Mouse (Mus musculus): ENCODE data around the gene Dnaic2.

The Dnaic2 gene

DNA sequence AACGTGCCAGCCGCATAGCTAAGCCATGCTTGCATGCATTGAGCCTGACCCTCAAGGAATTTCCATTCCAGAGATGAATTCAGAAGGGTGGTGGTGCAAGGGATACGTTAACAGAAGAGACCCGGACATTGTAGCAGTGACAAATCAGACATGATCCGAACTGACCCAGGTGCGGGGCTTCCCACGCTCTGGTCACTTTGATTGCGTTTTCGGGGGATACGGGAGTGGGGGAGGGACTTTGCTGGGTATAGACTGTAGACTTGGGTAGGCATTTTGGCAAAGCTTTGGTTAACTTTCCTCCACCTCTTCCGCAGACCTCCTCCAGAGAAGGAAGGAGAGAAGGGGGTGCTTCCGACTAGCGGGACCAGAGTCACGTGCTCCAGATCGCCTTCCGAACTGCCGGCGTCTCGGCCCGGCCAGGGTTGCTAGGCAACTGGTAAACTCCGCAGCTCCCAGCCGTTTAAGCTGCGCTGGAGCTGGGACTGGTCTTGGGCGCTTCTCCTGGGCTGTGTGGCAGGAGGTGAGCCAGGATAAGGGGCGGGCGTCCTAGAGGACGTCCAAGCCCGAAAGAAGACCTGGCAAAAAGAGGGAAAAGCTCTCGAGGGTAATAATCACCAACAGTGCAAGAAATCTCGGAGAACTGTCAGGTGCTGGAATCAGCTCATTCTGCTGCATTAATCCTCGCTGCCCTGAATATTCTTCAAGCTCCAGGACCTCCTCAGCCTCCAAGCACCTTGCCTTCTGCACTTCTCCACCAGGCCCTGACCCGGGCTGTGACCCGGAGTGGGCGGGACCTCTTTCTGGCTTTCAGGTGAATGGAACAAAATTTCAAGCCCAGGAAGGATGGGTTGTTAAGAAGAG lies at the start of gene Dnaic2:
Dnaic2 (plus strand) TSS at position 444 of the 861 bp plus-strand sequence.
- peak; percentile 32 to 46 for DNase-seq (ENCODE audit: low spot score in 2 of 2)

DNA sequence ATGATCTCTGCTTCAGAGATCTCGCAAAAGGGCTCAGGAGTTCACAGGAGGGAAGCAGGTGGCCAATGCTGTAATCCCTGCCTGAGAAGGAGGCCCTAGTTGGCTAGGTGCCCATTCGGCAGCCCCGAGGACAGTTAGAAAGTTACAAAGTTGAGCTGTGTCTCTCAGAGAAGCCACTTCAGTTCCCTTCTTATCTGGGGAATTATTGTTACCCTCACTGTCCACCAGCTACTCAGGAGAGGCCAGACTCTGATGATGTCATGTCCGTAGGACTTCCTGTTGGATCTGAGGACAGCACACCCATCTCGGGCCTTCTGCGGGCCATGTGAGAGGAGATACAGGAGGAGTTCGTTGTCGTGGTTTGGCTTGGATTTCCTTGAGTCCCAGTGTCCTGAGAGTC lies 47.6 kb upstream of the Dnaic2 start:
- no peak for DNase-seq (ENCODE audit: low spot score in 2 of 2)

DNA sequence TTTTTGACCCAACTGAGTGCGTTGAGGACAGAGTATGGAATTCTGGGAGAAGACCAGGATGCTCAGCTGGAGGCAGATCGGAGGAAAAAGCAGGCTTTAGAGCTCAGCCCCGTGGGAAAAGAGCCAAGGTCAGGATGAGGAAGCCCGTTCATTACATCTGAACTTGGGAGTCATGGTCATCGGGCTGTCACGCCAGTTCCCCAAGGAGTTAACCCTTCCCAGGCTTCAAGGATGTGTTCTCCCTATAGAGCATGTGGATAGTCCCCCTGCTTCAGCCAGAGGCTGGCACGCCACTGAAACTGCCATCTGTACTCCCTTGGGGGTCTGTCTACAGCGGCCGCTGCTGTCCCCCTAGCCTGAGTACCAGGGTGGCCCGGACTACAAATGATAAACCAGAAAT lies 46.9 kb upstream of the Dnaic2 start:
- no peak for DNase-seq (ENCODE audit: low spot score in 2 of 2)

DNA sequence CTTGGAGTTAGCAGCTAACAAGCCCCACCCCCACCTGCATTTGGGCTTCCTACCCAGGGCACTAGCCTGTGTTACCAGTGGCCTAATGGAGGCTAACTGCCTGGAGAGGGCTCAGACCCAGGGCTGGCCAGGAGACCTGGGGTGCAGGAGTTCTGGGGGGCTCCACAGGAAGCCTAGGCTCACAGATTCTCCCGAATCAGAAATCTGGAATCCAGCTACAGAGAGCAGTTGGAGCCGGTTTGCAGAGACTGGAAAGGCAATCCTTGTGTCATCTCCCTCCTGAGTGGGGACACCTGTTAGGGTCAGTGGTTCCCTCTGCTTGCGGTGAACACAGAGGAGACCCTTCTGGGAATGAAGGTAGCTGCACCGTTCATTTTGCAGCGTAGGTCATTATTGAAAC lies 46.2 kb upstream of the Dnaic2 start:
- DNase-seq (ENCODE audit: low spot score in 2 of 2) = no peak

DNA sequence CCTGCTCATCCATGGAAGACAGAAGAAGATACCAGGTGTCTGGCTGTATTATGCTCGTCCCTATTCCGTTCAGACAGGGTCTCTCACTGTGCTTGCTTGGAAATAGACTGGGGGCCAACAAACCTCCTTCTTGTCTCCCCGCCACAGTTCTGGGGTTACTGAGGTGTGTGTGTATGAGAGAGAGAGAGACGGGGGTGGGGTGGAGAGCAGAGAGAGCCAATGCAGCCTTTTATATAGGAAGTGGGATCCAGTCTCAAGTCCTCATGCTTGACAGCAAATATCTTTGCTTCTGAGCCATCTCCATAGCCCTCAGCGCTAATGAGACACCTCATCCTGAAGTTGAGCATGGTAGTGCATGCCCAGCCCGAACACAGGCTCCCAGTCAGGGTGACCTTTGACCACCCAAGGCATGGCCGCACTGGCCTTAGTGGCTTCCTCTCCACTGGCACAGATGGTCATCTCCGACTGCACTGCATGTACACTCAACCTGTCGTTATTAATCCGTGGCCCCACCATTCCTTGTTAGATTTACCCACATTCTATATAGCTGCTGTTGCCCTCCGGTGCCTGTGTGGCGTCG lies 44.8 kb upstream of the Dnaic2 start:
- no peak for DNase-seq (ENCODE audit: low spot score in 2 of 2)

DNA sequence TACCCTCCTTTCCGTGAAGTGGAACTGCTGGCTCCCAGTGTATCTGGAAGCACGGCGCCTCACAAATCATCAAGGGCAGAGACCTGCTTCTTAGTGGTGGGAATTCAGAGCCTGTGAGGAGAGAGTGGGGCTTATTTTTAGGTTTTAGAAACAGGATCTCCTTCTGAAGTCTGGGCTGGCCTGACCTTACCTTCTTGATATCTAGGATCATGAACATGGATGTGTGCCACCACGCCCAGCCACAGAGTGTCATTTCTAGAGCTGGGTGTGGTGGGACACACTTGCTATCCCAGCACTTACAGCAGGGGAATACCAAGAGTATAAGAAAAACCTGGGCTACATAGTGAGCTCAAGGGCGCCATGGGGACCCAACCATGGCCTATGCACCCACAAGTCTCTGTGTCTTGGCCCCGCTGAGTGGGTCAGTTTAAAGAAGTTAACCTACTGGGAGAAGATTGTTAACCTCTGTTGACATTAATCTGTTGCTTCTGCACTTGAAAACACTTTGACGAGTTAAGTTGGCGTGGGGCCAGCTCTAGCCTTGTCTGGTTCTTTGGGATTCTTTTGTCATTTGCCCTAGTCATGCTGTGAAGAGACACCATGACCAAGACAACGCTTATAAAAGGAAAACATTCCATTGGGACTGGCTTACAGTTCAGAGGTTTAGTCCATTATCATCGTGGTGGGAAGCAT lies 44.0 kb upstream of the Dnaic2 start:
- no peak for DNase-seq (ENCODE audit: low spot score in 2 of 2)

DNA sequence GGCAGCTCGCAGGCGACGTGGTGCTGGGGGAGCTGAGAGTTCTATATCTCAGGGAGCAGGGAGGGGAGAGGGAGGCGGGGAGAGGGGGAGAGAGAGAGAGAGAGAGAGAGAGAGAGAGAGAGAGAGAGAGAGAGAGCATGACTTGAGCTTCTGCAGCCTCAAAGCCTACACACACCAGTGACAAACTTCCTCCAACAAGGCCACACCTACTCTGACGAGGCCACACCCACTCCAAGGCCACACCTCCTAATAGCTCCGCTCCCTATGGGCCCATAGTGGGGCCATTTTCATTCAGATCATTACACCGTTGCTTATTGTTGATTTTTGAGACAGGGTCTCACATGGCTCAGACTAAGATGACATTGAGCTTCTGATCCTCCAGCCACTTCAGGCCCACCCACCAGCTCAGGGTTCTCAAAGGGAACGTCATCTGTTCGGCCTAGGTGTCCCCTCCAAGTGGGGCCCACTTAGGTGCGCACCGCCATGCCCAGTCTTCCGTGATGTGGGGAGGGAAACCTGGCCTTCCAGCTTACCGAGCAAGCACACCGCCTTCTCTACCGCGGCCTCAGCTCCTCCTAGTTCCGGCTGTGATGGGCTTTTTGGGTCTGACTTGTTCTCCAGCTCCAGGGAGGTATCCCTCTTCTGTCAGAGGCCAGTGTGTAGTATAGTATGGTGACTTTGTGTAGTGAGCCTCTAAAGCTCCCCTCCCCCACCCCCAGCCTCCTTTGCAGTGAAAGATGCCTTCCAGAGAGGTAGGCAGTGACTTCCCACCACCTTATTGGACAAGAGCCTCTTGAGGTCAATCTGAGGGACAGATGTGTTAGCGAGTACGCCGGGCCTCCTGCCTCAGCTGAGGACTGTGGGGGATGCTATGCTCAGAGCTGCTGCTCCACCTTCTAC lies 43.2 kb upstream of the Dnaic2 start:
- DNase-seq (ENCODE audit: low spot score in 2 of 2) = no peak

DNA sequence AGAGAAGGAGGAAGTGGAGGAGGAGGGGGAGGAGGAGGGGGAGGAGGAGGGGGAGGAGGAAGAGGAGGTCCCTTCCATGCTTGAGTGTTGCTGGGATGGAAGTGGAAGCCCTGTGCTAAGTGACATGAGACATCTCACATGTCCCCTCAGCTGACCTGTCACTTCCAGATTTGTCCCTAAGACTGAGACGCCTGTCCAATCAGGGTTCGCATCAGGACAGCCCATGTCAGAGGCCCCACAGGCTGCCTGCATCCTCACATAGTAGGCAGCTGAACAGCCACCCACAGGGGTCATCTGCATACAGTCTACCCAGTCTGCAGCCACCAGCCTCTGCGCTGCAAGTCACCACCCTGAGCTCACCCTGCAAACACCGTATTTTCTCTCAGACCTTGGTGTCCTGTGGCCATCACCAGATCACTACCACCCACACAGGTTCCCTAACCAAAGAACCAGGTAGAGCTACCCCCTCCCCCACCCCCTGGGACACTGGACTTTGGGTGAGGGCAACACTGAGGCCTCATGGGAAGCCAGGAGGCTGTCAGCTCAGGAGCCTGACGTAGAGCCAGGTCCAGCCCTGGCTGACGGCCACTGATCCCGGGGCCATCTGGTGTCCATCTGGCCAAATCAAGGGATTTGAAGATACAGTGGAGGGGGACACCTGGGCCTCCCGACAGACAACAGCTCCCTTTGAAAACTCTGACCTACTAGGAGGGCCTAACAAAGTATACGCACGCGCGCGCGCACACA lies 42.4 kb upstream of the Dnaic2 start:
- DNase-seq (ENCODE audit: low spot score in 2 of 2) = no peak

DNA sequence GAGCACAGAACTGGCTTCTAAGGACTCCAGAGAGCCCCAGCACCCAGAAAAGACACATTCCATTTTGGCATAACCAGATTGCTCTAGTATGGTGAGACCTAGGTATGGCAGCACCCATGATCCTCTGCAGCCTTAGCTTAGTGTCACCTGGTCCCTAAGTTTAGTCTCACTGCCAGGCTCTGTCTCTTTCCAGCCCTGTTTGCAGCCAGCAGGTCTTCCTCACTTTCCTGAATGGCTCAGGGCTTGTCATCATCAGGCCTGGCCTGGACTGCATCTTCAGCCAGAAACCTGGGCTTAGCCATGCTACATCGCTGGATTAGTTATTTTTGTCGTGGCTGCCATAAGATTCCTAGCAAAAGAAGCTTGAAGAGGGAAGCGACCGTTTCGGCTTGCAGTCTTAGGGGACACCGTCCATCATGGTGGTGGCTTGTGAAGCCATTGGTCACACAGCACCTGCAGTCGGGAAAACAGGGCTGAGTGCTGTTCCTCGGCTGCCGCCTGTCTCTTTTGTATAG lies 41.6 kb upstream of the Dnaic2 start:
- DNase-seq (ENCODE audit: low spot score in 2 of 2) = no peak

DNA sequence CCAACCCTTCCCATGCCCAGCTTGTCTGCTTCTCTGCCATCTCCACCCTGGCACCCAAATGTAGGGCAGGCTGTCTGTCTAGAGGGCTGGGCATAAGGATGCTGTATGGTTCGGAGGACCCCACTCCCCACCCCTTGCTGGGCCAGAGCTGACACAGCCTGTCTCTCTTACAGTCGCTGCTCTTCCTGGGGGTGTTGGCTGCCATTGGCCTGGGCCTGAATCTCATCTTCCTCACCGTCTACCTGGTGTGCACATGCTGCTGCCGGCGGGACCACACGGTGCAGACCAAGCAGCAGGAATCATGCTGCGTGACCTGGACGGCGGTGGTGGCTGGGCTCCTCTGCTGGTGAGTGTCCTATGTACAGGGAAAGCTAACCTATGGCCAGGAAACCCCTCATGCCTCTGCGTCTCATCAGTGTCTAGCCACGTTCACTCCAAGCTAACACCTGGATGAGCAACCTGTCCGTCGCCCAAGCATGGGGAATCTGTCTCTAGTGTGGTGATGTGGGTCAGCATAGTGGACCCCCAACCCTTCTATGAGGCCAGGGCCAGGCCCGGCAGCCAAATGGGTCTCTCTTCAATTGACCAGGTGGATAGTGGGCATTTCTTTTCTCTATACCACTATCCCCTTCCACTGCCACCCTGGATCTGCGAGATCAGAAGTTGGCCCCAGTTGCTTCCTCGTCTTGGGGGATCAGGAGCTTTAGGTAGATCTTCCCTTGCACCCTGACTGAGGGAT lies 40.8 kb upstream of the Dnaic2 start:
- DNase-seq (ENCODE audit: low spot score in 2 of 2) = no peak

DNA sequence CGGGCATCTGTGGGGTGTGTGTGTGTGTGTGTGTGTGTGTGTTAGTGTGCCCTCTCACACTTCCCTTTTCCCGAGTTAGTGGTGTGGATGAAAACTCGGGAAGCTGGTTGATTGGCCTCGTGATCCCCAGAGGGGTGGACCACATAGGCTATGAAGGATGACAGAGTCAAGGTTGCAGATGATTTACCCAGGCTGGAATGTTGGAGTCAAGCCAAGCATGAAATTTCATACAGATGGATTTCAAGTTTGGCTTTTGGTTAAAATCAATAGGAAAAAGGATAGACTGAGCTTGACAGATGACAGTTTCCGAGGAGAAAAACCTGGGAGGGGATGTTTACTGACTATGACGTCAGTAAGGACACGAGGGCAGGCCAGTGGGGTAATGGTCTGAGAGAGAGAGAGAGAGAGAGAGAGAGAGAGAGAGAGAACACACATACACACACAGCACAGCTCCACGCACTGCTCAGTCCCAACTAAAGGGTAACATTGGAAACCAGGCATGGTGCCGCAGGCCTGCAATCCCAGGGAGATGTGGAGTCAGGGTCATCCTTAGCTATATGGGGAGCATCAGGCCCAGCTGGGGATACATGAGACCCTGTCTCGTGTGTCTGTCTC lies 39.5 kb upstream of the Dnaic2 start:
- no peak for DNase-seq (ENCODE audit: low spot score in 2 of 2)

DNA sequence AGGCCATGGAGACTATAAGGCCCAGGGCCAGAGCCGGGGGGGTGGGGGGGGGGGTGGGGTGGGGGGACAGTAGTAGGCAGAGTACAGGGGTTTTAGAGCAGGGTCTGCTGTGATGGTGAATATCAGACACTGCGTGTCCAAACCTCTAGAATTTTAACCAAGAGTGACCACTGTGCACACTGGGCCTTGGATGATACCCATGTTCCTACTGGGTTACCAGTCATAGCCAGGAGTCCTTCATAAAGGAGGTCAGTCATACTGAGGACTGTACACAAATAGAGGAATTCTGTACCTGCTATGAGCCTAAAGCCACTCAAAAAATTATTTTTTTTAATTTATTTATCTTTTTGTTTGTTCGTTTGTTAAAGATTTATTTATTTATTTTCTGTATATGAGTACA lies 38.5 kb upstream of the Dnaic2 start:
- DNase-seq (ENCODE audit: low spot score in 2 of 2) = no peak

DNA sequence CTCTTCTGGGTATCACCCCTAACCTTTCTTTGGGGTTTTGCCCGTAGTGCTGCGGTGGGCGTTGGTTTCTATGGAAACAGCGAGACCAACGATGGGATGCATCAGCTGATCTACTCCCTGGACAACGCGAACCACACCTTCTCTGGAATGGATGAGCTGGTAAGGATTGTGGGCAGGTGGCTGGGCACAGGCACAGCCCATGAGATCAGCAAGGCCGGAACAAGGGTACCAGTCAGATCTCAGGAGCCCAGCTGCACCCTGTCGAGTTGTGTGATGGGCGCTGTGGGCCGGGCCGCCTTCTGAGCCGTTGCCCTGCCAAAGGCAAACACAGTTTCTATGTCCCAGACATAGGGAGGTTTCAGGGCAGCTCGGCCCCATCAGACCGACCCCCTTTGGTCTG lies 37.0 kb upstream of the Dnaic2 start:
- DNase-seq (ENCODE audit: low spot score in 2 of 2) = no peak

DNA sequence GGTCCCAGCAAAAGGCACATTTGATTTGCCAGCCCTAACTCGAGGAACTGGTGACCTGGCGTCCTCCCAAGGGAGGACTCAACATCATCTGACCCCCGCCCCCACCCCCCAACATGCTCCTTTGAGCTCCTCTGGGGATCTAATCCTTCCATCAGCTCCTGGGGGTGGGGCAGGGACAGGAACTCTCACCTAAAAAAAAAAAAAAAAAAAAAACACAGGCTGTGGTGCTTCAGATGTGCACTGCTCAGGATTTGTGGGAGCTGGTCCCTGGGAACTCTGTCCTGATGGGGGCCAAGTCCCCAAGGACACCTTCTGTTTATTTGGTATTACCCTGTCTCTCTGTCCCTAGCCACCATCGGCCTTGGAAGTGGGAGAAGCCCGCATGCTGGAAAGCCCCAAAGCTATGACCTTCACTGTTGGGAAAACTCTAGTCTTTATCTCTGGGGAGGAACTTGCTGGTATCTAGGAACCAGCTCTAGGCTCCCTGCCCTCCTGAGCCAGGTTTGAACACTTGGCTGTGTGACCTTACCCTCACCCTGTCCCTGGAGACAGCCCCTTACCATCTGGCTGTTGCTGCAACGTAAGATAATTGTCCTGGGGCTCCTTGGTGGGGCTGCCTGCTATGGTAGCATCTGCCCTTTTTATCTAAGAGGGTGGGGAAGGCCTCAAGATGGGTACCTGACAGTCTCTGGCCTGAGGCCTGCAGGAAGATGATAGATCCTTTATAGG lies 35.6 kb upstream of the Dnaic2 start:
- DNase-seq (ENCODE audit: low spot score in 2 of 2) = no peak

DNA sequence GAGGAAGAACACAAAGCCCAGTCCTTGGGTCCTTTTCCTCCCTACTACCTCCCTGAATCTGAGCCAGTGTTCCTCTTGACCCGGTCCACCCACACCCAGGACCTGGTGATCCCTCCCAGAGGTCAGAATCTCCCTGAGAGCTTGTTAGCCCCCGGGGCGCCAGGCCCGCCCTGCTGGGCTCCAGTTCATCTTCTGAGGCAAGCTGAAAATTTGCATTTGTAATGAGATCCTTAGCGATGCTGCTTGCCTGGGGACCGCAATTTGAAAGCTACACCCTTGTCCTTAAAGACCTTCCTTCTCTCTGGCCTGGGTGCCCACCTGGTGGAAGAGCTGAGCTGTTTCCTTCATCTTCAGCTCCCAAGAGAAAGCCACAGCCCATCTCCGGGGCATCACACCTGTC lies 34.6 kb upstream of the Dnaic2 start:
- no peak for DNase-seq (ENCODE audit: low spot score in 2 of 2)

DNA sequence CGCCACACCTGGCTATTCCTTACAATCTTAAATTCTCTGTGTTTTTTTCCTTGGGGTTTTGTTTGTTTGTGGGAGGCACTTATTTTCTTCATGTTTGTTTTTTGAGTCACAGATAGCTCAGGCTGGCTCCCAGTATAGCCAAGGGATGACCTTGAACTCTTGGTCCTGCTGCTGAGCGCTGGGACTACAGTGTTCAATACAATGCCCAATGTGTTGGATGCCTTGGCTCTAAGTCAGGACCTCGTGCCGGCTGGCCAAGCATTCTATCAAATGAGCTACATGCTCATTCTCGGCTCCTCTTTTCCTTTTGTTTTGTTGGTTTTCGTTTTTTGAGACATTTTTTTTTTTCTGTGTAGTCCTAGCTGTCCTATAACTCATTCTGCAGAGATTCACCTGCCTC lies 33.8 kb upstream of the Dnaic2 start:
- DNase-seq (ENCODE audit: low spot score in 2 of 2) = no peak

DNA sequence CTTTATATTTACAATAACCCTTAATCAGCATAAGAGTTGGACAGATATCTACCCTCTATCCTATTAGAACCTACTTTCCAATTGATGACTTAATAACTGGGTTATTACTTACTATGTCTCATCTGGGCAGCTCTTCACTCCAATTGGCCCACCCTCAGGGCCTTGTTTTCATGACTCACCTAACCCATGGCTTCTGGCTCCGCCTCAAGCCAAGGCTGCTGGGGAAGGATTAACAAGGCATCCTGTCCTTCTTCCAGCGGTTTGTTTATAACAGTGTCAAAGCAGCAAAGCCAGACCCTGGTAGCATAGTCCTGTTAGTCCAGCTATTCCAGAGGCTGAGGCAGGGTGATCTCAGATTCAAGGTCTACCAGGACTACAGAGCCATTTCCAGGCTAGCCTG lies 32.8 kb upstream of the Dnaic2 start:
- DNase-seq (ENCODE audit: low spot score in 2 of 2) = no peak

DNA sequence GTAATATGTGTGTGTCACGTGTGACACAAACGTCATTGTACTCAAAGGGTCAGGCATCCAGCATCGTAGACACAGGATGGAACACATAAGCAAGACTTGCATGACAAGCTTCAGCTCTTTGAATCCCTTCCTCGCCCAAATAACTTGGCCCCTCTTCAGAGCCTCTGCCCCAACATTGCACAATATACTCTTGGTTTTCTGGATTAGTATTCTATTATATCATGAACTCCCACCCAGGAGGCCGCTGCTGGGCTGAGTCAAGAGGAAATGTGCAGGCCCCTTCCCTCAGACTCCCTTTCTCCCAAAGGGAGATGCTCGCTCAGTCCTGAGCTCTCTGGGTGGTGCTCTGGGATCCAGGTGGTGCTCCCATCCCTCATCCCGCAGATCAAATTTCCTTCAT lies 28.7 kb upstream of the Dnaic2 start:
- DNase-seq (ENCODE audit: low spot score in 2 of 2) = no peak

DNA sequence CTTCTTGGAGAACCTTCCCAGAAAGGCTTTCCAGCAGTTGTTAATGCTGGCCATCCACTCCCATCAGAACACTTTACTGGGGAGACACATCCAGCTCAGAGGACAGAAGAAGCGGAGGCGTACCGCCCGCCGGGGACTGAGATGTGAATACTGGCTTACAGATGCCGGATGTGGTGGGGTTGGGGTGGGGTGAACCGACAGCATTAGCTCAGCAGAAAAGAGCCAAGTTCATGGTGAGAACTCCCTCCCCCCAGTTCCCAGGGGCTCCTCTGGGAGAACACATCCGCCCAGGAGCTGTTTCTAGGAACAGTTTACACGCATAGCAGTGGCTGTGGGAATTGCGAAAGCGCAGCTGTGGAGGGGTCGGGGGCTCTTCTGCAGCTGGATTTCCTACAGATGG lies 27.7 kb upstream of the Dnaic2 start:
- DNase-seq (ENCODE audit: low spot score in 2 of 2) = no peak
